Mouse (Mus musculus) megakaryocyte, embryonic 14.5 days (primary cell): ENCODE results near the gene Ankrd34b.

Experiments
- FLI1 ChIP-seq: IDR thresholded peaks from 2 replicates; pipeline ENCODE4 v1.6.1; 2012; ENCODE audit warnings: low read length, inconsistent platforms, mixed read lengths
- GATA1 ChIP-seq: IDR thresholded peaks from 3 replicates; pipeline ENCODE4 v1.6.1; 2012; ENCODE audit warnings: mixed read lengths, low read length, inconsistent platforms, borderline replicate concordance

- no peak for TF ChIP-seq GATA1
- no peak for TF ChIP-seq FLI1
Measured at GRCm38 (mm10) chr13:92398491-92399384, 27.0 kb upstream of the Ankrd34b start.
